Mouse (Mus musculus) CH12.LX (cell line): ENCODE measurements around the gene Hlcs.

Experiments used
- CTCF ChIP-seq, 2 experiments: IDR thresholded peaks in 1 of 2; conservative IDR thresholded peaks in 1 of 2; 2 replicates each; pipeline ENCODE4 v1.5.1; 2011 to 2012; ENCODE audit warnings: low read depth in 2 of 2, low read length in 2 of 2, improper control_type of control experiment in 1 of 2, inconsistent platforms in 1 of 2, mild to moderate bottlenecking in 1 of 2, moderate library complexity in 1 of 2
- GABPA ChIP-seq: IDR thresholded peaks from 2 replicates; pipeline ENCODE4 v1.6.1; 2012; ENCODE audit warnings: low read depth, low read length, improper control_type of control experiment, inconsistent platforms; ENCODE audit not compliant: insufficient replicate concordance
- IRF4 ChIP-seq: IDR thresholded peaks from 2 replicates; pipeline ENCODE4 v1.6.1; 2014; ENCODE audit warnings: low read depth, mild to moderate bottlenecking, inconsistent platforms, low read length, improper control_type of control experiment
- MAX ChIP-seq: IDR thresholded peaks from 2 replicates; pipeline ENCODE4 v1.6.1; 2011; ENCODE audit warnings: low read length, improper control_type of control experiment
- NELFE ChIP-seq: IDR thresholded peaks from 2 replicates; pipeline ENCODE4 v1.6.1; 2011; ENCODE audit warnings: low read depth, low read length, improper control_type of control experiment
- POLR2A ChIP-seq: IDR thresholded peaks from 2 replicates; pipeline ENCODE4 v1.6.1; 2011; ENCODE audit warnings: low read depth, mild to moderate bottlenecking, improper control_type of control experiment, low read length

DNA sequence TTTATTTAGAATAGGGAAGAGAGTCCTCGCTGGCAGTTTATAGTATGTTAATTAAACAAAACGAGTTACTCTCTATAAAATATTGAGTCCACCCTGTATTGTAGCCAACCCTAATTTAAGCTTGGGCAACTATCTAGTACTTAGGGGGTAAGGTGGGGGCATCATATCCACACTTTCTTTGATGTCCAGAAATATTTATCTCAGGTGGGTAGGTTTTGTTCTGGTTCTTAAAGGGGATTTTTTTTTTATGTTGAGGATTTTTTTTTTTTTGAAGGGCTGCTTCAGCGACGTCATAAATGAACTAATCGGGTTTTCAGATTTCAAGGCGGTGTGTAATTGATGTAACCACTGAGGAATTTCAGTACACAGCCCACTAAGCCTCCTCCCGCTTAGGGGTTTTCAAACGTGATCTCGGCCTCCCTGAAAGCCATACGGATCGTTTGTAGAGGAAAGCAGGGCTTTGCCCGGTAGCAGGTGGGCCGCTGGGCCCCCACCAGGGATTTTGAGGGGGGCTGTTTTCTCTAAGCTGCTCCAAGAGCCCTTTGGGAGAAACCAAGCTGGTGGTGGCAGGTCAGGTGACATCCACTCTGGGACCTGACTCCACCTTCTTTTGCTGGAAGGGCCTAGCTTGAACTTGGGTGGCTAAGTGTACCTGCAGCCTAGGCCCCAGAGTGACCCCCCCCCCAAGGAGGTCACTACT lies 233.4 kb downstream of the Hlcs start:
- TF ChIP-seq GABPA (no peak), CTCF (conservative IDR thresholded peaks at IDR 0.05 in 1 of 2, IDR thresholded peaks at IDR 0.05 in 1 of 2; ENCODE audit: low read depth in 2 of 2, low read length in 2 of 2) (no peak), MAX (no peak), POLR2A (no peak), IRF4 (no peak), NELFE (no peak)
